Mouse (Mus musculus) hindbrain, postnatal 0 days (tissue): ENCODE measurements around the gene Acvrl1. TPM values are rescaled to one million over a fixed set of nuclear protein-coding genes. Genes with fewer than 3 reads are reported as not detected.

Source experiments
- ATAC-seq: fragments of 200-750 bp; cut with Nextera tagmentation; 2 replicates; pipeline ENCODE4 v1.8.0; 2017; ENCODE audit warnings: mild to moderate bottlenecking, moderate TSS enrichment, moderate library complexity
- DNase-seq: peaks from one replicate; pipeline ENCODE4 v3.0.0-alpha.2; 2015; ENCODE audit warnings: low spot score
- H3K27ac ChIP-seq: fragments of 300-500 bp; sonication (generic); 2 replicates; pipeline ENCODE4 v1.5.1; 2014; ENCODE audit warnings: mild to moderate bottlenecking
- H3K27me3 ChIP-seq: fragments of 300-500 bp; sonication (generic); 2 replicates; pipeline ENCODE4 v1.6.1; 2014; ENCODE audit warnings: low read length, mixed read lengths; ENCODE audit not compliant: insufficient read depth
- H3K36me3 ChIP-seq: fragments of 300-500 bp; sonication (generic); 2 replicates; pipeline ENCODE4 v1.6.1; 2014; ENCODE audit warnings: low read length, mixed read lengths; ENCODE audit not compliant: insufficient read depth
- H3K4me1 ChIP-seq: fragments of 300-500 bp; sonication (generic); 2 replicates; pipeline ENCODE4 v1.6.1; 2014; ENCODE audit warnings: antibody characterized with exemption, low read length, mixed read lengths; ENCODE audit not compliant: insufficient read depth
- H3K4me2 ChIP-seq: fragments of 300-500 bp; sonication (generic); 2 replicates; pipeline ENCODE4 v1.6.1; 2014; ENCODE audit warnings: low read depth, mild to moderate bottlenecking, low read length, moderate library complexity, mixed read lengths
- H3K4me3 ChIP-seq: fragments of 300-500 bp; sonication (generic); 2 replicates; pipeline ENCODE4 v1.5.1; 2014; ENCODE audit warnings: low read length
- H3K9ac ChIP-seq: fragments of 300-500 bp; sonication (generic); replicated peaks from 2 replicates; pipeline ENCODE4 v1.6.1; 2014; ENCODE audit warnings: mild to moderate bottlenecking, low read length, moderate library complexity, mixed read lengths
- H3K9me3 ChIP-seq: fragments of 300-500 bp; sonication (generic); 2 replicates; pipeline ENCODE4 v1.6.1; 2016; ENCODE audit warnings: low read length, mixed read lengths
- CTCF ChIP-seq: IDR thresholded peaks from 2 replicates; pipeline ENCODE4 v1.5.1; 2016; ENCODE audit warnings: antibody characterized with exemption, control low read depth, low read depth
- WGBS: fragments of 180-500 bp; shearing (Covaris S2); extraction: QIAGEN DNeasy Blood & Tissue Kit; methylation state at CpG from one replicate; pipeline ENCODE4 v1.1.7; 2014; 5-methylcytosine and 5-hydroxymethylcytosine counted together
- polyA plus RNA-seq: library from polyadenylated mRNA; unstranded; fragments of >200 nt; fragmentation: Nextera tagmentation; extraction: Ambion mirVana; gene quantifications from 2 replicates; pipeline ENCODE4 v1.2.1, GENCODE M21; 2015
- total RNA-seq: library from RNA; depleted of rRNA; stranded (reverse); fragments of >200 nt; gene quantifications from 2 replicates; pipeline ENCODE4 v1.2.3, GENCODE M21; 2014

Acvrl1 gene
- total and polyA plus RNA-seq, 2 experiments from 2014 or later = 7.0 to 21.6 TPM

GRCm38 (mm10) chr15:101165658-101166437 lies 37.5 kb downstream of the Acvrl1 start:
- WGBS = 61% methylated on average over 16 of the region's 16 CpGs
- no peak for TF ChIP-seq CTCF
- ATAC-seq (no peak), DNase-seq (no peak)
- Histone ChIP-seq H3K4me3 (no peak overlapping the region), H3K27me3 (no peaks in the 10 kb centered on the region), H3K9me3 (no peaks in the 10 kb centered on the region), H3K36me3 (no peaks in the 10 kb centered on the region), H3K4me1 (peaks cover 14% of the 10 kb centered on the region; the same call in 1 of the 2 replicates), H3K4me2 (no peak overlapping the region), H3K9ac (no peak overlapping the region), H3K27ac (no peak overlapping the region)

GRCm38 (mm10) chr15:101167553-101167952 lies 39.2 kb downstream of the Acvrl1 start:
- ATAC-seq = no peak
- H3K4me2 ChIP-seq = no peak overlapping the region
- H3K9me3 ChIP-seq = no peaks in the 10 kb centered on the region
- H3K4me1 ChIP-seq = peaks cover 9% of the 10 kb centered on the region; the same call in 1 of the 2 replicates
- no peak overlapping the region for H3K9ac ChIP-seq
- no peak overlapping the region for H3K4me3 ChIP-seq
- TF ChIP-seq CTCF = no peak
- no peak for DNase-seq
- no peaks in the 10 kb centered on the region for H3K36me3 ChIP-seq
- 69% methylated on average over 11 of the region's 11 CpGs for WGBS
- H3K27ac ChIP-seq = no peak overlapping the region
- H3K27me3 ChIP-seq = no peaks in the 10 kb centered on the region

GRCm38 (mm10) chr15:101169910-101170309 lies 41.6 kb downstream of the Acvrl1 start:
- Histone ChIP-seq H3K27ac (no peak overlapping the region), H3K36me3 (no peaks in the 10 kb centered on the region), H3K4me1 (no peaks in the 10 kb centered on the region), H3K9me3 (no peaks in the 10 kb centered on the region), H3K9ac (no peak overlapping the region), H3K4me2 (no peak overlapping the region), H3K27me3 (no peaks in the 10 kb centered on the region), H3K4me3 (no peak overlapping the region)
- TF ChIP-seq CTCF = no peak
- no peak for DNase-seq
- ATAC-seq = no peak
- 93% methylated on average over 5 of the region's 5 CpGs for WGBS

DNA sequence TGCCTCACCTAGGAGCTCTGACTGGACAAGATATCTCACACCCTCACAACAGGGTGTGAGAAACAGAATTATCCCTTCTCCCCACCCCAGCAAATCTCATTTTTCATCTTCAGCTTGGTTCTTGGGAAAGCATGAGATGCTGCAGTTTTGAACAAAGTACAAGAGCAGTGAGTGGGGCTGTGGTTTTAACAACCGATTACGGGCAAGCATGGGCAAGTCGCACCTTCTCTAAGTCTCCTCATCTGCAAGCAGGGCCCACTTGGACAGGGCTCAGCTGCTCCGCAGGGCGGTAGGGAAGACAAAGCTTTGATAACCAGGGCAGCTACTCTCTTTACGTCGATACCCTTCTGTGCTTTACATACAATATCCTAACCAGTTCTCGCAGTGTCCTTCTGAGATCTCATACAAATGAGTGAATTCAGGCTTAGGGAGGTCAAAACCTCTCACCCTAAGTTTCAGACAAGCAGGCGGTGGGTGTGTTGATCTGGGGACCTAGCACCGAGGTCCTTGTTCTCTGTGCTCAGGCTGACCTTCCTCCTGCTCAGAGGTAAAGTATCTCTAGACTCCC lies 42.2 kb downstream of the Acvrl1 start:
- TF ChIP-seq CTCF = no peak
- Histone ChIP-seq H3K27ac (no peak overlapping the region), H3K9me3 (no peaks in the 10 kb centered on the region), H3K9ac (no peak overlapping the region), H3K27me3 (no peaks in the 10 kb centered on the region), H3K4me2 (no peak overlapping the region), H3K4me1 (0 out of 2 replicates have a peak, but pooled peaks cover under 1% of the 10 kb centered on the region), H3K4me3 (no peak overlapping the region), H3K36me3 (no peaks in the 10 kb centered on the region)
- ATAC-seq (no peak), DNase-seq (no peak)
- 85% methylated on average over 10 of the region's 10 CpGs for WGBS

- DNase-seq (no peak), ATAC-seq (no peak)
- Histone ChIP-seq H3K4me3 (no peak overlapping the region), H3K27ac (no peak overlapping the region), H3K36me3 (no peaks in the 10 kb centered on the region), H3K9ac (no peak overlapping the region), H3K4me2 (no peak overlapping the region), H3K27me3 (no peaks in the 10 kb centered on the region), H3K4me1 (0 out of 2 replicates have a peak, but pooled peaks cover 3% of the 10 kb centered on the region), H3K9me3 (no peaks in the 10 kb centered on the region)
- no peak for TF ChIP-seq CTCF
- WGBS = 77% methylated on average over 4 of the region's 4 CpGs
Measured at GRCm38 (mm10) chr15:101171272-101171671, 43.0 kb downstream of the Acvrl1 start.

DNA sequence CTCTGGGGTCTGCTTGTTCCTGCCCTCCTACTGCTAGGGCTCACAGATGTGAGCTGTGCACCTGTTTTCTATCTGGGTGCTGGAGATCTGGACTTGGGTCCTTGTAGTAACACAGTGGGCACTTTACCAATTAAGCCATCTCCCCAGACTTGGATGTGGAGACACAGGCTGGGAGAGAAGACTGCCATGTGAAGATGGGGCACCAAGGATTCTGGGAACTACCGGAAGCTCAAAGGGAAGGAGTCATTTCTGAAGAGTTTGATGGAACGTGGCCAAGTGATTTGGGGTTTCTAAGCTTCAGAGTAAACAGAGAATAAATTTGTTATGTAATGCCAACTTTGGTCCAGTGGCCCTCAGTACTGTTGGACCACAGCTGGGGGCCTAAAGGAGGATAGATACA lies 43.7 kb downstream of the Acvrl1 start:
- Histone ChIP-seq H3K4me2 (no peak overlapping the region), H3K36me3 (no peaks in the 10 kb centered on the region), H3K4me3 (no peak overlapping the region), H3K9ac (no peak overlapping the region), H3K4me1 (peaks cover 7% of the 10 kb centered on the region; the same call in 1 of the 2 replicates), H3K9me3 (no peaks in the 10 kb centered on the region), H3K27ac (no peak overlapping the region), H3K27me3 (no peaks in the 10 kb centered on the region)
- TF ChIP-seq CTCF = no peak
- DNase-seq (no peak), ATAC-seq (no peak)
- WGBS = 85% methylated on average over 2 of the region's 2 CpGs
